Mouse (Mus musculus) intestine, embryonic 15.5 days (tissue): ENCODE results near the gene Alg12. TPM values are rescaled to one million over a fixed set of nuclear protein-coding genes. Genes with fewer than 3 reads are reported as not detected.

Experiments used
- ATAC-seq: fragments of 200-750 bp; cut with Nextera tagmentation; 2 replicates; pipeline ENCODE4 v1.8.0; 2017; ENCODE audit warnings: moderate TSS enrichment, moderate library complexity
- H3K27ac ChIP-seq: fragments of 300-500 bp; sonication (generic); 2 replicates; pipeline ENCODE4 v1.5.1; 2015; ENCODE audit warnings: mild to moderate bottlenecking, inconsistent platforms
- H3K27me3 ChIP-seq: fragments of 300-500 bp; sonication (generic); replicated peaks from 2 replicates; pipeline ENCODE4 v1.6.1; 2015; ENCODE audit warnings: inconsistent platforms
- H3K36me3 ChIP-seq: fragments of 300-500 bp; sonication (generic); 2 replicates; pipeline ENCODE4 v1.6.1; 2015; ENCODE audit warnings: inconsistent platforms
- H3K4me1 ChIP-seq: fragments of 300-500 bp; sonication (generic); replicated peaks from 2 replicates; pipeline ENCODE4 v1.6.1; 2015; ENCODE audit warnings: inconsistent platforms
- H3K4me2 ChIP-seq: fragments of 300-500 bp; sonication (generic); replicated peaks from 2 replicates; pipeline ENCODE4 v1.6.1; 2015; ENCODE audit warnings: mild to moderate bottlenecking, inconsistent platforms
- H3K4me3 ChIP-seq: fragments of 300-500 bp; sonication (generic); replicated peaks from 2 replicates; pipeline ENCODE4 v1.5.1; 2015; ENCODE audit warnings: inconsistent platforms
- H3K9ac ChIP-seq: fragments of 300-500 bp; sonication (generic); 2 replicates; pipeline ENCODE4 v1.6.1; 2015; ENCODE audit warnings: inconsistent platforms
- H3K9me3 ChIP-seq: fragments of 300-500 bp; sonication (generic); 2 replicates; pipeline ENCODE4 v1.6.1; 2016; ENCODE audit warnings: inconsistent platforms
- WGBS: fragments of 180-500 bp; shearing (Covaris S2); methylation state at CpG from one replicate; pipeline ENCODE4 v1.1.7; 2015; 5-methylcytosine and 5-hydroxymethylcytosine counted together
- polyA plus RNA-seq: library from polyadenylated mRNA; unstranded; fragments of >200 nt; fragmentation: Nextera tagmentation; extraction: Ambion mirVana; gene quantifications from 2 replicates; pipeline ENCODE4 v1.2.1, GENCODE M21; 2015

Gene Alg12
- polyA plus RNA-seq, 1 experiment from 2014 or later, result 12.7 TPM

GRCm38 (mm10) chr15:88837977-88838376, 18.9 kb upstream of the Alg12 start:
- no peaks in the 10 kb centered on the region for H3K9me3 ChIP-seq
- no peaks in the 10 kb centered on the region for H3K36me3 ChIP-seq
- no peaks in the 10 kb centered on the region for H3K27me3 ChIP-seq
- 2% methylated on average over 11 of the region's 11 CpGs for WGBS
- H3K4me3 ChIP-seq, result peak overlapping the region; percentile 49
- H3K4me1 ChIP-seq, result peaks cover 22% of the 10 kb centered on the region
- H3K9ac ChIP-seq, result peak overlapping the region; percentile 41; the same call in 1 of the 2 replicates
- H3K27ac ChIP-seq, result peak overlapping the region; percentile 70
- H3K4me2 ChIP-seq, result peak overlapping the region; percentile 86
- ATAC-seq, result no peak

- H3K36me3 ChIP-seq, result no peaks in the 10 kb centered on the region
- no peaks in the 10 kb centered on the region for H3K9me3 ChIP-seq
- H3K4me2 ChIP-seq, result peak overlapping the region; percentile 86
- under 1% methylated on average over 39 of the region's 39 CpGs for WGBS
- no peaks in the 10 kb centered on the region for H3K27me3 ChIP-seq
- H3K27ac ChIP-seq, result peak overlapping the region; percentile 70
- peaks cover 22% of the 10 kb centered on the region for H3K4me1 ChIP-seq
- H3K9ac ChIP-seq, result peak overlapping the region; percentile 41
- peak; percentile 89 for ATAC-seq
- H3K4me3 ChIP-seq, result peak overlapping the region; percentile 49
These were observed 18.2 kb upstream of the Alg12 start for GRCm38 (mm10) chr15:88837199-88837932.

- WGBS, result 62% methylated on average over 5 of the region's 5 CpGs
- no peak overlapping the region for H3K9ac ChIP-seq
- no peaks in the 10 kb centered on the region for H3K9me3 ChIP-seq
- H3K4me1 ChIP-seq, result peaks cover 22% of the 10 kb centered on the region
- peak overlapping the region; percentile 86 for H3K4me2 ChIP-seq
- H3K36me3 ChIP-seq, result no peaks in the 10 kb centered on the region
- H3K27ac ChIP-seq, result peak overlapping the region; percentile 51
- peak; percentile 9 for ATAC-seq
- no peak overlapping the region for H3K4me3 ChIP-seq
- no peaks in the 10 kb centered on the region for H3K27me3 ChIP-seq
These were observed 17.5 kb upstream of the Alg12 start for GRCm38 (mm10) chr15:88836571-88836970.

- no peak overlapping the region for H3K9ac ChIP-seq
- H3K4me2 ChIP-seq, result no peak overlapping the region
- peaks cover 22% of the 10 kb centered on the region for H3K4me1 ChIP-seq
- no peak overlapping the region for H3K27ac ChIP-seq
- H3K9me3 ChIP-seq, result no peaks in the 10 kb centered on the region
- no peak; the same call in 1 of the 2 replicates for ATAC-seq
- H3K36me3 ChIP-seq, result no peaks in the 10 kb centered on the region
- H3K27me3 ChIP-seq, result no peaks in the 10 kb centered on the region
- H3K4me3 ChIP-seq, result no peak overlapping the region
- 77% methylated on average over 6 of the region's 6 CpGs for WGBS
These were observed 16.9 kb upstream of the Alg12 start for GRCm38 (mm10) chr15:88836031-88836430.

- Histone ChIP-seq H3K27me3 (no peaks in the 10 kb centered on the region), H3K4me3 (no peak overlapping the region), H3K9ac (no peak overlapping the region), H3K4me1 (peaks cover 2% of the 10 kb centered on the region; the same call in 1 of the 2 replicates), H3K4me2 (no peak overlapping the region), H3K27ac (no peak overlapping the region), H3K36me3 (no peaks in the 10 kb centered on the region), H3K9me3 (no peaks in the 10 kb centered on the region)
- ATAC-seq, result no peak
- WGBS, result 69% methylated on average over 9 of the region's 9 CpGs
These were observed 13.4 kb upstream of the Alg12 start for GRCm38 (mm10) chr15:88832536-88832935.

DNA sequence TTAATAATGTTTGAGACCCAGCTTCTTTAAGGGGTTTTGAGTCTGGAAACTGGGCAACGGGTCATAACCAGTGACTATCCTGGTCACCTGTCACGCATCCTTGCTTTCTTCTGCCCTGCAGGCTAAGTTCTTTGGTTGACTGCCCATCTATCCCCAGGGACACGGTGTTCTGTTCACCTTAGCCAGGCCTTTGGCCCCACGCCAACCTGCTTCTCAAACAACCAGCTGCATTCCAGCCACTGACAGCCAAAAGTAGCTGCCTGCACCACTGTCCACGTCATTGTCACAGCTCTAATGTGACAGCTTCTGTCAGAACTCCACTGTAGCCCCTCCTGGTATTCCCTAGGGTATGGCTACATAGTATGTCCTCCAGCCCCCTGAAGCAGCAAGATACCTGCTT, 12.4 kb upstream of the Alg12 start:
- Histone ChIP-seq H3K9me3 (no peaks in the 10 kb centered on the region), H3K4me3 (no peak overlapping the region), H3K27ac (no peak overlapping the region), H3K36me3 (no peaks in the 10 kb centered on the region), H3K4me2 (no peak overlapping the region), H3K4me1 (no peaks in the 10 kb centered on the region; the same call in 1 of the 2 replicates), H3K9ac (no peak overlapping the region), H3K27me3 (no peaks in the 10 kb centered on the region)
- ATAC-seq, result no peak
- WGBS, result 62% methylated on average over 5 of the region's 5 CpGs

DNA sequence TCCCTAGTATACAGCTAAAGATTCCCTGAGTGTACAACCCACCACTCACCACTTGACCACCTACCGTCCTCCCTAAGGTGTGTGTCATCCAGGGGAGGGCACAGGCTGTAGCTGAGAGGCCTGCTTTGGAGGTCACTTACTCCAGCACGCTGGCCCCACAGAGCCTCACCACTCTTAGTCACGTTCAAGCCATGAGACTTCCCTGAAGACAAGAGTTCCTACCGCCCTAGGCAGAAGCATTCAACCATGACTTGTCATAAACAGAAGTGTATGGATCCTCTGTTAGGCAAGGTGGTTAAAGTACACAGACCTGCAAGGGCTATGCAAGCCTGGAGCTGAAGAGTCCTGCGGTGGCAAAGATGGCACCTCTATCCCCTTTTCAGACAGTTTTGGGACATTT, 11.6 kb upstream of the Alg12 start:
- H3K4me3 ChIP-seq, result no peak overlapping the region
- whole genome bisulfite sequencing, result 78% methylated on average over 5 of the region's 5 CpGs
- no peak overlapping the region for H3K4me2 ChIP-seq
- no peak overlapping the region for H3K9ac ChIP-seq
- H3K36me3 ChIP-seq, result no peaks in the 10 kb centered on the region; the same call in 1 of the 2 replicates
- ATAC-seq, result no peak
- no peaks in the 10 kb centered on the region for H3K9me3 ChIP-seq
- H3K27me3 ChIP-seq, result no peaks in the 10 kb centered on the region
- no peak overlapping the region for H3K27ac ChIP-seq
- no peaks in the 10 kb centered on the region for H3K4me1 ChIP-seq

- H3K36me3 ChIP-seq, result no peaks in the 10 kb centered on the region; the same call in 1 of the 2 replicates
- no peak overlapping the region for H3K4me3 ChIP-seq
- WGBS, result 82% methylated on average over 6 of the region's 6 CpGs
- H3K4me2 ChIP-seq, result no peak overlapping the region
- H3K9me3 ChIP-seq, result no peaks in the 10 kb centered on the region
- H3K4me1 ChIP-seq, result no peaks in the 10 kb centered on the region
- no peak overlapping the region for H3K9ac ChIP-seq
- ATAC-seq, result no peak
- no peaks in the 10 kb centered on the region for H3K27me3 ChIP-seq
- H3K27ac ChIP-seq, result no peak overlapping the region
These were observed 10.8 kb upstream of the Alg12 start for GRCm38 (mm10) chr15:88829791-88830440.

DNA sequence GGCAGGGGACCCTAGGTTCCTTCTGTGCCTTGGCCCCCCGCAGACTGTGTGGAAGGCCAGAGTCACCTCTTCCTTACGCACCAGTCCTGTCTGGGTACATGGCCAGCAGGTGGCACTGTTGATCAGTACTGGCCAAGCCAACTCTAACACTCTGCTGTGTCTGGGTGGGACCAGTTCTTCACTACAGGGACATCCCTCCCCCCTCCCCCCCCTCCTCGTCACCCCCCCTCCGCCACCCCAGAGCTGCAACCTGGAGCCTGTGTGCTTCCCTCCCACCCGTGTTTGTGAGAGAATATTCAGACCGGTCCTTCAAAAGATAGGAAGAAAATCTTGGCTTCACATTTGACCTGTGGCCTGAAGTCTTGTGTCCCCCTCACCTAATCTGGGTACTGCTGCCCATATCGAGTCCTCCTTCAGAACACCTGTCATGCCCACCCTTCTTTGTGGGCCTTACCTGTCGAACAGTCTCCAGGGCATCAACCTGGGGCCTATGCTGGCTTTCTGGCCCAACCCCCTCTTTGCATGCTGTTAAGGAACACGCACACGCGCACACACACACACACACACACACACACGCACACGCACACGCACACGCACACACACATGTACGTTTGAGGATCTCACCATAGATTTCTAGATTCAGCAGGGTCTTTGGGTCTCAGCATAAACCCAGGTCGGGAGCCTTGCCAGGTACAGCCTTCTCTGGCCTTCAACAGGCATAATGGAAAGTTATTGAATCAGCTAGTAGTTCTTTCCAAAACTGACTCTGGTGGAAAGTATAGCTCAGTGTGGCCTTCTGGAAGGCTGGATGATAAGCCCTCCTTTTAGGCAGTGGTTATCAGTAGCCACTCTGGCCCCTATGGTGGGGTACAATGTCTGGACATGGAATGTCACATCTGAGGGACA, 9.9 kb upstream of the Alg12 start:
- H3K27ac ChIP-seq, result no peak overlapping the region
- no peak overlapping the region for H3K4me2 ChIP-seq
- no peaks in the 10 kb centered on the region for H3K4me1 ChIP-seq
- H3K9me3 ChIP-seq, result no peaks in the 10 kb centered on the region
- peak; percentile 90 for ATAC-seq
- H3K36me3 ChIP-seq, result peaks cover 8% of the 10 kb centered on the region
- H3K27me3 ChIP-seq, result no peaks in the 10 kb centered on the region
- no peak overlapping the region for H3K9ac ChIP-seq
- no peak overlapping the region for H3K4me3 ChIP-seq
- 53% methylated on average over 17 of the region's 17 CpGs for WGBS

DNA sequence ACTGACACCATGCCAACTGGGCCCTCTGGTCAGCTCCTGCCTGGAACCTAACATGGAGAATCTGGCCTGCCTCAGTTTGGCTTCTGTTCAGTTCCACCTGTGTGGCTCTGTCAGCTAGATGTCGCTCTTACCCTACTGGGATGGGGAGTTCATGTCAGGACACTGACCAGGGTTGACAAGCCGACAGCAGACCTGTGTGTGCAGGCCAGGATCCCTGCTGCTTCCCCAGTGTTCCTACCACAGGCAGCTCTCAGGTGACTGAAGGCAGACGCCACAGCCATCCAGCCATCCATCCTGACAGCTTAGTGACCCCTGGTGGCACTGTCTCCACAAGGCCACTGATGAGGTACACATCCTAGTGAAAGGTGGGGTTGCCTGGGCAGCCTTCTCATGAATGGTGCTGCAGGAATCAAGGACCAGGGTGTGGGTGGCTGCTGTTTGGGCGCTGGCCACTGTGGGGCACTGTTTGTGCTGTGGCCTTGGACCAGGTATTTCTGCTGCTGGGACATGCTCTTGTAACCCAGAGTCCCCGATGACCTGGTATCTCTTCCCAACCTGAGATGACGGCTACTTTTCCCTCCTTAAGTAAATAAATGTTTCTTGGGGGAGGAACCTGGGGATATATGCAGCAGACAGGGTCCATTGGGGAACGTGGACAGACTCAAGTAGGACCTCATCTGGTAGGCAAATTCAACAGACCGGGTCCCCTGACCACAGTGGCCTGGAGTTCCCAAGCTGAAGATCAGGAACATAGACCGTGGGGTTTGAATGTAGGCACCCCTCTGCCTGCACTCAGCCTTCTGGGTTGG, 9.1 kb upstream of the Alg12 start:
- Histone ChIP-seq H3K4me1 (no peaks in the 10 kb centered on the region), H3K4me2 (no peak overlapping the region), H3K27me3 (no peaks in the 10 kb centered on the region), H3K27ac (no peak overlapping the region), H3K9ac (no peak overlapping the region), H3K36me3 (peaks cover 10% of the 10 kb centered on the region), H3K4me3 (no peak overlapping the region), H3K9me3 (no peaks in the 10 kb centered on the region)
- ATAC-seq, result peak; percentile 73
- 25% methylated on average over 9 of the region's 9 CpGs for WGBS

GRCm38 (mm10) chr15:88827466-88827865, 8.3 kb upstream of the Alg12 start:
- 86% methylated on average over 6 of the region's 6 CpGs for WGBS
- Histone ChIP-seq H3K9me3 (no peaks in the 10 kb centered on the region), H3K27me3 (no peaks in the 10 kb centered on the region), H3K36me3 (peaks cover 10% of the 10 kb centered on the region), H3K4me1 (no peaks in the 10 kb centered on the region), H3K4me3 (no peak overlapping the region), H3K9ac (no peak overlapping the region), H3K27ac (no peak overlapping the region), H3K4me2 (no peak overlapping the region)
- no peak for ATAC-seq
